8 mouse cellular contexts compared by ENCODE assay signal in the genomic region with DNA sequence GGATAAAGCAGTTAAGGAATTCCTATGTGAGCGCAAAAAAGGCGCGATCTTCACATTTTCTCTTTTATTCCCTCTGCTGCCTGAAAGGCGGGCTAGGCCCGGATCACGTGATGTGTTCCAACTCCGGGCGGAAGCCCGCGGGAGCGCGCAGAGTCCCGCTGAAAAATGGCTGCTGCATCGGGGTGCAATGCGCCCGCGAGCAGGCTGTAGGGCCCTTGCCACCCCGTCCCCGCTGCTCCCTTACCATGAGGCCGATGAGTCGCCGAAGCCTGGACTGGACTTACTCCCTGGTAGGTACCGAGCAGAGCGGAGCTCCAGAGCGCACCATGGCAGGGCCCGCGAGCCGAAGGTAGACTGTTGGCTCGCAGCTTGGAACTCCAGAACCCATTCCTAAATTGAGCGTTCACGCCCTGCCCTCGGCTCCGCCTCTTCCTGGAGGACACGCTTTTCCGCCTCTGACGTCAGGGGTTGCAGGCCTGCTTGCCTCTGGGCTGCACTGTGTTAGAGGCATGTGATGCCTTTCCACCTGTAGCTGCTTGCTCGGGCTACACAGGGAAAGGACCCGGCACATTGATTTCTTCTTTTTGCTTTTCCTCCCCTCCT. TPM values are rescaled to one million over a fixed set of nuclear protein-coding genes. Genes with fewer than 3 reads are reported as not detected.
DNase-seq lines count a peak whose midpoint lies in the region; ATAC-seq and TF ChIP-seq lines count a peak whose summit lies in the region.

TSS of gene Smim27 (plus strand) at position 150 of the 603 bp plus-strand sequence.
TSS of gene Topors (minus strand) at position 421 of the 603 bp plus-strand sequence.

- WGBS in kidney, embryonic 14.5 days, result under 1% methylated on average over 38 of the region's 38 CpGs
- under 1% methylated on average over 38 of the region's 38 CpGs for WGBS in limb, embryonic 15.5 days

- ATAC-seq in kidney, embryonic 14.5 days (ENCODE audit: low FRiP score, low TSS enrichment), result peak; percentile 97
- ATAC-seq in limb, embryonic 15.5 days (ENCODE audit: insufficient number of reproducible peaks, low FRiP score, low TSS enrichment, low read depth), result peak; percentile 96

- no peak for TF ChIP-seq CTCF in bone marrow macrophage, adult 2 months (IDR thresholded peaks at IDR 0.05; ENCODE audit: low read depth, low read length)
- TF ChIP-seq CTCF in embryonic fibroblast, embryonic 13.5 days (IDR thresholded peaks at IDR 0.05; ENCODE audit: borderline replicate concordance, insufficient read depth, low read length), result no peak

- H3K4me3 ChIP-seq in bone marrow macrophage, adult 2 months (ENCODE audit: insufficient read depth, low read length), result peak within 1 kb of the TSS; percentile 75
- peak within 1 kb of the TSS; percentile 92 for H3K4me3 ChIP-seq in embryonic fibroblast, embryonic 13.5 days (ENCODE audit: insufficient read depth, low read length)
- H3K4me3 ChIP-seq in kidney, embryonic 14.5 days (ENCODE audit: low read length), result peak within 1 kb of the TSS; percentile 67
- peak within 1 kb of the TSS; percentile 75 for H3K4me3 ChIP-seq in limb, embryonic 15.5 days

- H3K27me3 ChIP-seq in kidney, embryonic 14.5 days (ENCODE audit: control insufficient read depth, insufficient read depth, low read length), result no peaks in the 10 kb centered on the region
- H3K27me3 ChIP-seq in limb, embryonic 15.5 days, result no peaks in the 10 kb centered on the region

- peak within 1 kb of the TSS; percentile 95 for H3K27ac ChIP-seq in bone marrow macrophage, adult 2 months (ENCODE audit: insufficient read depth, low read depth, low read length)
- peak within 1 kb of the TSS; percentile 89 for H3K27ac ChIP-seq in embryonic fibroblast, embryonic 13.5 days (ENCODE audit: insufficient read depth, low read length)
- peak within 1 kb of the TSS; percentile 98 for H3K27ac ChIP-seq in kidney, embryonic 14.5 days (ENCODE audit: low read depth, low read length)
- peak within 1 kb of the TSS; percentile 100 for H3K27ac ChIP-seq in limb, embryonic 15.5 days

- peaks cover 40% of the 10 kb centered on the region for H3K36me3 ChIP-seq in kidney, embryonic 14.5 days (ENCODE audit: control insufficient read depth, insufficient read depth, low read length)
- peaks cover 23% of the 10 kb centered on the region for H3K36me3 ChIP-seq in limb, embryonic 15.5 days

- no peaks in the 10 kb centered on the region for H3K9me3 ChIP-seq in kidney, embryonic 14.5 days (ENCODE audit: control insufficient read depth, low read length)
- no peaks in the 10 kb centered on the region for H3K9me3 ChIP-seq in limb, embryonic 15.5 days

- peak within 1 kb of the TSS; percentile 87 for H3K4me2 ChIP-seq in kidney, embryonic 14.5 days (replicated peaks; ENCODE audit: low read depth, low read length)
- peak within 1 kb of the TSS; percentile 85 for H3K4me2 ChIP-seq in limb, embryonic 15.5 days

- H3K4me1 ChIP-seq in bone marrow macrophage, adult 2 months (ENCODE audit: control insufficient read depth, insufficient read depth, low read length), result peaks cover 8% of the 10 kb centered on the region; the same call in 1 of the 2 replicates
- 0 out of 2 replicates have a peak, but pooled peaks cover 6% of the 10 kb centered on the region for H3K4me1 ChIP-seq in embryonic fibroblast, embryonic 13.5 days (ENCODE audit: control insufficient read depth, insufficient read depth, low read length)
- peaks cover 19% of the 10 kb centered on the region for H3K4me1 ChIP-seq in kidney, embryonic 14.5 days (ENCODE audit: control insufficient read depth, insufficient read depth, low read length)
- peaks cover 19% of the 10 kb centered on the region for H3K4me1 ChIP-seq in limb, embryonic 15.5 days

- peak; percentile 99 for DNase-seq in A20 (ENCODE audit: low read depth, low spot score)
- peak; percentile 96 to 98 for DNase-seq in heart, adult 9 months (ENCODE audit: low spot score in 2 of 2)
- peak; percentile 88 for DNase-seq in monocyte, adult 2 months (ENCODE audit: low read depth in 1 of 2, low spot score in 2 of 2)
- DNase-seq in spleen, postnatal 36 days (ENCODE audit: low spot score in 2 of 2), result peak; percentile 94 to 95

- peak within 1 kb of the TSS; percentile 78 for H3K9ac ChIP-seq in kidney, embryonic 14.5 days (ENCODE audit: low read depth, low read length)
- H3K9ac ChIP-seq in limb, embryonic 15.5 days, result peak within 1 kb of the TSS; percentile 82

- no peak for TF ChIP-seq POLR2A in bone marrow macrophage, adult 2 months (IDR thresholded peaks at IDR 0.05; ENCODE audit: borderline replicate concordance, low read depth, low read length)
- peak; percentile 95 for TF ChIP-seq POLR2A in embryonic fibroblast, embryonic 13.5 days (IDR thresholded peaks at IDR 0.05; ENCODE audit: low read depth, low read length)

RNA-seq across cellular contexts. Expression of gene Smim27, which starts in this region (rescaled TPM):
- 22.6 and 23.6 TPM in 2 replicates for polyA plus RNA-seq in bone marrow macrophage, adult 2 months (2012; ENCODE audit: insufficient read depth, insufficient read length, missing spikeins)
- polyA plus RNA-seq in embryonic fibroblast, embryonic 13.5 days (2011; ENCODE audit: insufficient read length, low read depth, missing spikeins), result 9.6 and 10.8 TPM in 2 replicates
- polyA plus RNA-seq in kidney, embryonic 14.5 days (2014; fragmentation: Nextera tagmentation; extraction: Ambion mirVana), result 28.6 and 55.2 TPM in 2 replicates
- 30.7 and 37.1 TPM in 2 replicates for polyA plus RNA-seq in limb, embryonic 15.5 days (2015; fragmentation: Nextera tagmentation; extraction: Ambion mirVana)

RNA-seq across cellular contexts. Expression of gene Topors, which starts in this region (rescaled TPM):
- 23.5 and 25.5 TPM in 2 replicates for polyA plus RNA-seq in bone marrow macrophage, adult 2 months (2012; ENCODE audit: insufficient read depth, insufficient read length, missing spikeins)
- 39.4 and 42.0 TPM in 2 replicates for polyA plus RNA-seq in embryonic fibroblast, embryonic 13.5 days (2011; ENCODE audit: insufficient read length, low read depth, missing spikeins)
- polyA plus RNA-seq in kidney, embryonic 14.5 days (2014; fragmentation: Nextera tagmentation; extraction: Ambion mirVana), result 32.9 and 57.7 TPM in 2 replicates
- 42.2 and 44.0 TPM in 2 replicates for polyA plus RNA-seq in limb, embryonic 15.5 days (2015; fragmentation: Nextera tagmentation; extraction: Ambion mirVana)

Comparison
In these comparisons a context has a peak if more than half of its experiments do, and no peak if none do; other contexts are left out.
1. Peak in every context shown above with its lines: DNase-seq, ATAC-seq, H3K4me3 ChIP-seq and H3K27ac ChIP-seq.